ENCODE assay signal across 8 mouse cellular contexts in genomic region chr9:21936692-21937570, GRCm38 (mm10). TPM values are rescaled to one million over a fixed set of nuclear protein-coding genes. Genes with fewer than 3 reads are reported as not detected.
DNase-seq lines count a peak whose midpoint lies in the region; ATAC-seq and TF ChIP-seq lines count a peak whose summit lies in the region.

TSS of gene Plppr2 (plus strand) at chr9:21937033.

- peak within 1 kb of the TSS; percentile 58 for H3K4me3 ChIP-seq in ES-Bruce4 (ENCODE audit: low read depth, low read length)
- peak within 1 kb of the TSS; percentile 68 for H3K4me3 ChIP-seq in forebrain, embryonic 12.5 days (replicated peaks)
- peak within 1 kb of the TSS; percentile 54 for H3K4me3 ChIP-seq in heart, postnatal 0 days (ENCODE audit: low read depth, low read length)
- peak within 1 kb of the TSS; percentile 38 to 43 for H3K4me3 ChIP-seq in liver, embryonic 14.5 days (ENCODE audit: insufficient read depth in 1 of 2, low read depth in 2 of 2, low read length in 2 of 2)
- peak within 1 kb of the TSS; percentile 58 for H3K4me3 ChIP-seq in stomach, embryonic 15.5 days (replicated peaks)

- no peak for TF ChIP-seq POLR2A in ES-Bruce4 (IDR thresholded peaks at IDR 0.05; ENCODE audit: insufficient read depth, low read length)

- H3K27me3 ChIP-seq in ES-Bruce4 (ENCODE audit: control insufficient read depth, insufficient read depth, low read length, poor library complexity, severe bottlenecking): no peaks in the 10 kb centered on the region
- 0 out of 2 replicates have a peak, but pooled peaks cover 7% of the 10 kb centered on the region for H3K27me3 ChIP-seq in forebrain, embryonic 12.5 days
- no peaks in the 10 kb centered on the region for H3K27me3 ChIP-seq in heart, postnatal 0 days (ENCODE audit: control insufficient read depth, insufficient read depth, low read length)
- no peaks in the 10 kb centered on the region for H3K27me3 ChIP-seq in liver, embryonic 14.5 days (ENCODE audit: control insufficient read depth, insufficient read depth, low read length)
- no peaks in the 10 kb centered on the region for H3K27me3 ChIP-seq in stomach, embryonic 15.5 days (replicated peaks)

- H3K9me3 ChIP-seq in ES-Bruce4 (replicated peaks; ENCODE audit: control insufficient read depth, insufficient read depth, low read length, poor library complexity, severe bottlenecking): no peaks in the 10 kb centered on the region
- H3K9me3 ChIP-seq in forebrain, embryonic 12.5 days: no peaks in the 10 kb centered on the region
- H3K9me3 ChIP-seq in heart, postnatal 0 days (replicated peaks; ENCODE audit: control insufficient read depth, low read length): no peaks in the 10 kb centered on the region
- H3K9me3 ChIP-seq in liver, embryonic 14.5 days (ENCODE audit: control insufficient read depth, low read length): no peaks in the 10 kb centered on the region
- no peaks in the 10 kb centered on the region for H3K9me3 ChIP-seq in stomach, embryonic 15.5 days

- H3K27ac ChIP-seq in ES-Bruce4 (ENCODE audit: insufficient read depth, low read length): no peak within 1 kb of the TSS
- H3K27ac ChIP-seq in forebrain, embryonic 12.5 days: peak within 1 kb of the TSS; percentile 75
- H3K27ac ChIP-seq in heart, postnatal 0 days (ENCODE audit: low read depth): no peak within 1 kb of the TSS
- H3K27ac ChIP-seq in liver, embryonic 14.5 days: no peak within 1 kb of the TSS
- 0 out of 2 replicates have a peak within 1 kb of the TSS, but pooled peaks have one; percentile 51 for H3K27ac ChIP-seq in stomach, embryonic 15.5 days

- H3K4me1 ChIP-seq in ES-Bruce4 (ENCODE audit: control insufficient read depth, insufficient read depth, low read length): no peaks in the 10 kb centered on the region
- peaks cover 17% of the 10 kb centered on the region for H3K4me1 ChIP-seq in forebrain, embryonic 12.5 days
- H3K4me1 ChIP-seq in heart, postnatal 0 days (ENCODE audit: control insufficient read depth, insufficient read depth): no peaks in the 10 kb centered on the region
- no peaks in the 10 kb centered on the region; a peak in 2 of 4 replicates for H3K4me1 ChIP-seq in liver, embryonic 14.5 days (replicated peaks; ENCODE audit: control insufficient read depth in 2 of 2, insufficient read depth in 2 of 2, low read length in 1 of 2)
- peaks cover 7% of the 10 kb centered on the region; the same call in 1 of the 2 replicates for H3K4me1 ChIP-seq in stomach, embryonic 15.5 days

- no peak for TF ChIP-seq EP300 in ES-Bruce4 (IDR thresholded peaks at IDR 0.05; ENCODE audit: insufficient read depth, low read depth, low read length)
- no peak for TF ChIP-seq EP300 in heart, postnatal 0 days (IDR thresholded peaks at IDR 0.05; ENCODE audit: low read depth)
- no peak for TF ChIP-seq EP300 in liver, embryonic 14.5 days (IDR thresholded peaks at IDR 0.05; ENCODE audit: low read depth)

- H3K9ac ChIP-seq in ES-Bruce4 (ENCODE audit: low read depth, poor library complexity, severe bottlenecking): peak within 1 kb of the TSS; percentile 58
- H3K9ac ChIP-seq in forebrain, embryonic 12.5 days: peak within 1 kb of the TSS; percentile 81
- H3K9ac ChIP-seq in heart, postnatal 0 days (replicated peaks; ENCODE audit: low read depth, low read length): no peak within 1 kb of the TSS; the same call in 1 of the 2 replicates
- no peak within 1 kb of the TSS for H3K9ac ChIP-seq in liver, embryonic 14.5 days (replicated peaks)
- H3K9ac ChIP-seq in stomach, embryonic 15.5 days: peak within 1 kb of the TSS; percentile 49

- H3K4me2 ChIP-seq in forebrain, embryonic 12.5 days: peak within 1 kb of the TSS; percentile 87
- H3K4me2 ChIP-seq in heart, postnatal 0 days (ENCODE audit: low read depth, low read length): peak within 1 kb of the TSS; percentile 80
- H3K4me2 ChIP-seq in liver, embryonic 14.5 days (ENCODE audit: low read depth): peak within 1 kb of the TSS; percentile 67
- H3K4me2 ChIP-seq in stomach, embryonic 15.5 days: peak within 1 kb of the TSS; percentile 85

- TF ChIP-seq CTCF in ES-Bruce4 (IDR thresholded peaks at IDR 0.05; ENCODE audit: low read depth, low read length): no peak
- TF ChIP-seq CTCF in heart, postnatal 0 days (IDR thresholded peaks at IDR 0.05; ENCODE audit: low read depth): no peak
- no peak for TF ChIP-seq CTCF in liver, embryonic 14.5 days (IDR thresholded peaks at IDR 0.05; ENCODE audit: low read depth)

- 2% methylated on average over 43 of the region's 43 CpGs for WGBS in forebrain, embryonic 12.5 days
- WGBS in heart, postnatal 0 days: 3% methylated on average over 39 of the region's 43 CpGs
- 2% methylated on average over 42 of the region's 43 CpGs for WGBS in liver, embryonic 14.5 days (ENCODE audit: insufficient replicate concordance)
- 2% methylated on average over 43 of the region's 43 CpGs for WGBS in stomach, embryonic 15.5 days

- H3K36me3 ChIP-seq in ES-Bruce4 (ENCODE audit: control insufficient read depth, insufficient read depth, low read length, poor library complexity, severe bottlenecking): no peaks in the 10 kb centered on the region
- H3K36me3 ChIP-seq in forebrain, embryonic 12.5 days (replicated peaks): peaks cover 14% of the 10 kb centered on the region
- H3K36me3 ChIP-seq in heart, postnatal 0 days (replicated peaks; ENCODE audit: control insufficient read depth, insufficient read depth, low read length): no peaks in the 10 kb centered on the region
- H3K36me3 ChIP-seq in liver, embryonic 14.5 days (replicated peaks; ENCODE audit: control insufficient read depth, insufficient read depth, low read depth): no peaks in the 10 kb centered on the region
- no peaks in the 10 kb centered on the region for H3K36me3 ChIP-seq in stomach, embryonic 15.5 days

- peak; percentile 90 for ATAC-seq in cerebellum, adult (ENCODE audit: insufficient number of reproducible peaks, low FRiP score, low TSS enrichment)
- ATAC-seq in forebrain, embryonic 12.5 days (ENCODE audit: low FRiP score): peak; percentile 97
- ATAC-seq in heart, postnatal 0 days (ENCODE audit: insufficient read depth, low read depth): peak; percentile 98
- peak; percentile 90 for ATAC-seq in liver, embryonic 14.5 days (ENCODE audit: insufficient read depth)
- ATAC-seq in stomach, embryonic 15.5 days (ENCODE audit: insufficient read depth, low FRiP score, low read depth): peak; percentile 96

- DNase-seq in heart, postnatal 0 days (ENCODE audit: low spot score): peak; percentile 96
- DNase-seq in kidney, postnatal 36 days: peak; percentile 97 to 99
- DNase-seq in liver, embryonic 14.5 days (ENCODE audit: low read depth in 3 of 3, low spot score in 3 of 3): peak; percentile 79 to 81 (median 80)
- DNase-seq in neural tube, embryonic 10.5 days (ENCODE audit: extremely low spot score, low spot score): peak; percentile 96

RNA-seq across cellular contexts. Expression of gene Plppr2, which starts in this region (rescaled TPM):
- 5.4 and 5.6 TPM in 2 replicates for polyA plus RNA-seq in ES-Bruce4 (2011; ENCODE audit: insufficient read depth, insufficient read length, low read depth, missing spikeins)
- 37.0 and 40.9 TPM in 2 replicates for polyA plus RNA-seq in forebrain, embryonic 12.5 days (2016; fragmentation: Nextera tagmentation; extraction: Ambion mirVana)
- 2.6 and 6.4 TPM in 2 replicates for total RNA-seq in heart, postnatal 0 days (2014; rRNA removed; ENCODE audit: low replicate concordance)
- 0.86 and 1.4 TPM in 2 replicates for polyA plus RNA-seq in heart, postnatal 0 days (2015; fragmentation: Nextera tagmentation; extraction: Ambion mirVana)
- polyA plus RNA-seq in liver, embryonic 14.5 days (2012; rRNA removed): 2.6 and 3.9 TPM in 2 replicates
- polyA plus RNA-seq in liver, embryonic 14.5 days (2014; fragmentation: Nextera tagmentation; extraction: Ambion mirVana): 0.99 and 1.3 TPM in 2 replicates
- polyA plus RNA-seq in stomach, embryonic 15.5 days (2015; fragmentation: Nextera tagmentation; extraction: Ambion mirVana): 7.9 and 8.1 TPM in 2 replicates

Comparison
In these comparisons a context has a peak if more than half of its experiments do, and no peak if none do; other contexts are left out.
1. H3K27ac ChIP-seq: peak in forebrain, embryonic 12.5 days (single experiment) and stomach, embryonic 15.5 days (single experiment); none in ES-Bruce4 (single experiment), heart, postnatal 0 days (single experiment) and liver, embryonic 14.5 days (single experiment).
2. H3K9ac ChIP-seq: peak in ES-Bruce4 (single experiment), forebrain, embryonic 12.5 days (single experiment) and stomach, embryonic 15.5 days (single experiment); none in heart, postnatal 0 days (single experiment) and liver, embryonic 14.5 days (single experiment).
3. Peak in every context shown above with its lines, with median percentiles within 50 percentile points of each other: H3K4me3 ChIP-seq, ATAC-seq, H3K4me2 ChIP-seq and DNase-seq.